Mouse (Mus musculus): Measurements from ENCODE around the gene Trio.

Gene Trio

DNA sequence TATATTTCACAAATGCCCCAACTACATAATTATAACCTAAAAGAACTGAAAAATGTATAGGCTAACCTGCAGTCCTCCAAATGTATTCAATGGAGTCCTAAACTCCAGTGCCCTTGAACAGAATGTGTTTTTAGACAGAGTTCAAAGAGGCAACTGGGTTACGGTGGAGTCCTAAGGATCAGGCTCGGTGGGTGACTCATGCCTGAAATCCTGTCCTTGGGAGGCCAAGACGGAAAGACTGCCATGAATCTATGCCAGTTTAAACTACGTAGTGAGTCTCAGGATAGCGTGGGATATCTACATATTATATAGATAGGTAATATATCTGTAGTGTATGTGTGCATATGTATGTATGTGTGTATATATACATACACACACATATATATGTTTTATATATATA lies 234.5 kb downstream of the Trio start:
- DNase-seq = no peak

DNA sequence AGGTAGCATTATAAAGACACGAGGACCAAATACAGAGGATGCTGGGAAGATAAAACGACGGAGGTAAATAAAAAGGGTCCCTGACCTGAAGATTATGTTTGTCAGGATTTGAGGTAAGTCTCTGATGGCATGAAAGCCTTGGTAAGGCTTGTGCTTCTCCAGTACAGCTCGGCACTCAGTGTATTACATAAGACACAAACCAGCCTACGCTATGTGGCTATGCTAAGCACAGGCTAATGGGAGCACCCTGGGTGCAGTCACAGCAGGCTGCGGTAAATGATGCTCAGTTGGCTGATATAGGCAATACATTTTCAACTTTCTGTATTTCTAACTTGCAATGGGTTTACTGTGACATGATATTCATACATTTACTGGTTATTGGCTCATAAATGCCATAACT lies 234.9 kb downstream of the Trio start:
- no peak for DNase-seq

DNA sequence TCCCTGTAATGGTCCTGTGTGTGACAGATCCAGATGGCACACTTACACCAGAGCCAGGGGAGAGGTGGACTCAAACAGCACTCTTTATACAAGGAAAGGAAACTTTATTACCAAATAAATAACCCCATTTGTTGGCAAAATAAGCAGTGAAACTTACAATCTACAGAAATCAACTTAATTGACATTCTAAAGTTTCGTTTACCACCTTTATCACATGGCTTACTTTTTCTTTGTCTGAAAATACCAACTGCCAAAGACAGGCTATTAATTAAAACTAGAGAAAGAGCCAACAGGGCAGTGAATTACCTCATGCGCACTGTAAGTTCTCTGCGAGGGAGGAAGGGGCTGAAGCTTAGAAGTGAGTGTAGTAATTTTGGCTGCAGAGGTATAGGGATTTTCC lies 236.3 kb downstream of the Trio start:
- no peak for DNase-seq

DNA sequence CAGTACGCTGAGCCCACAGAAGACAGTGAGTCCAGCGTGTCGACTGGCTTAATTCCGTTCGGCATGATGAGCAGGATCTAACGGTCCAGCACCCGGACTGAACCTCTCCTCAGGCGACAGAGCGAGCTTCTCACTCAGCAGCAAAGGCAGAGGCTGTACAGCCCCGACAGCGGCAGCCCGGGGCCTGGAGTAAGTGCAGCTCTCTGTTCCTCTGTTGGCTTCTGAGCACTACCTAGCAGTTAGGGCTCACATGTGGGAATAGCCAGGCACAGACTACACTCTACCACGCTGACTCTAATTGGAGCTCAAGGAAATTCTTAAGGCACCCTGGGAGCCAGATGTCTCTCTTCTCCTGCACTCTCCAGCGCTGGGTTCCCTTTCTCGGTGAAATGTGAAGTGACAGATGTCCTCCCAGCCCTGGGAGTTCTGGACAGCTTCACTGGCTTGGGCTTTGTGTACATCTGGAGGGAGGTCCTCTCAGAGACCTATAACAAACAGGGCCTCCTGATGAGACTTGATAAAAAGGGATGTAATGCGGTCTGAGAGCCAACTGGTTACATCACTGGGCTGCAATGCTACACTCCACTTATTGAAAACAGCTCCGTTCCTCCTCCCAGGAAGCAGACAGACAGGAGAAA lies 237.4 kb downstream of the Trio start:
- no peak for DNase-seq

DNA sequence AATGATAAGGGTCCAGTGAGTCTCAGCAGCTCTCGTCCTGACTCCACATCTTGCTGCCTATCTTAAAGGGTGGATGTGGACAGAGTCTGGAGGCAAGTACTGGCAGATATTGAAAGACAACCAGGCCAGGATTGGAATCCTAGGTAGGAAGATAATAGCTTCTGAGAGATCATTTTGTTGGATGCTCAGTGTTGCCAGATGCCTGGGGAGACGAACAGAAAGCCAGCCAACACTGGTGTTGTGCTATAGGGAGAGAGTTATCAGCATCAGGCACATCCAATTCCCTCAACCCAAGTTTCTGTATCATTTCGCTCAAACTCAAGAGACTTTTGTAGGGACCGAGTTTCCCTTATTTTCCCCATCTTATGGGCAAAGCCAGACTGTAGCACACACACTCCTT lies 238.5 kb downstream of the Trio start:
- DNase-seq = no peak

DNA sequence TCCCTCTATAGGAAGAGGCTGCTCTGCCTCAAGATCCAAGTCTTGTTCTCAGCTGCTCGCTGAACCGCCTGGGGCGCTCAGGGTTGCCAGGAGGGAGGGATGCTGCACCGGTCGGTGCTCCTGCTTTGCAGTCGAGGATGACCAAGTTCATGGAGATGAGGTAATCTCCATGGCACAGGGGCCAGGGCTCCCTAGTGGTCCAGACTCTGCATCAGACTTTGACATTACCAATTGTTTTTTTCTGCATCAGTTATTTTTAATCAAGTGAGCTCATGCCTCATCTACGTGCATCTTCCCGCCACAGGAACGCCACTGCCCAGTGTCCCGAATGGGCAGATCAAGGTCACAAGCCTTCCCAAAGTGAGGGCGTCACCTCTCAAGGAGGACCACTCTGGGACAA lies 239.2 kb downstream of the Trio start:
- no peak for DNase-seq

DNA sequence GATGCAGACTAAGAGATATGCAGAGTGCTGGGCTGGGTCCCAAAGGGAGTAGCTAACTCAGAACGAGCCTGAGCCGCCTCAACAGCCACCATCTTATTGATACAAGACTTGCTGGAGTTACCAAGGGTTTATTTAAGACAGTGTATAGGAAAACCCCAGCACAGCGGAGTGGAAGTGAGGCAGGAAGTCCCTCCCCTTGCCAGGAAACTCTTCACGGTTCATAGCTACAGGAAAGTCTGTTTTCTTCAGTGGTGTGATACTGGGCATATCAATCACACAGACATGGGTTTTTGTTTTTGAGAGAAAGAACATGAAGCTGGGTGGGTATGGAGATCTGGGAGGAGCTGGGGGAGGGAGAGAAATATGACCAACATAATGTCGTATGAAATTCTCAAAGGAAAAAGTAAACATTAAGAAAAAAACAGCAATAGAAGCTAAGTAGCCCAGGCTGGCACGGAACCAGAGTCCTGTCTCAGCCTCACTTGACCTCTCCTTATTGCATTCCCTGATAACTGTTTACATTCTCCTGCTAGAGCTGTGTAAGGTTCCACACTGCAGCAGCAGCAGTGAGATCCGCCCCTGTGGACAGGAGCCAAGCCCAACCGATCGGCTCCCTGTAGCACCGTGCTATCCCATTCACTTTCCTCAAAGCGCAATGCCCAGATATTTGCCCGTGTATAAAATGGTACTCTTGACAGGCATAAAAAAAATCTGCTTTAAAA lies 240.2 kb downstream of the Trio start:
- peak; percentile 38 for DNase-seq

DNA sequence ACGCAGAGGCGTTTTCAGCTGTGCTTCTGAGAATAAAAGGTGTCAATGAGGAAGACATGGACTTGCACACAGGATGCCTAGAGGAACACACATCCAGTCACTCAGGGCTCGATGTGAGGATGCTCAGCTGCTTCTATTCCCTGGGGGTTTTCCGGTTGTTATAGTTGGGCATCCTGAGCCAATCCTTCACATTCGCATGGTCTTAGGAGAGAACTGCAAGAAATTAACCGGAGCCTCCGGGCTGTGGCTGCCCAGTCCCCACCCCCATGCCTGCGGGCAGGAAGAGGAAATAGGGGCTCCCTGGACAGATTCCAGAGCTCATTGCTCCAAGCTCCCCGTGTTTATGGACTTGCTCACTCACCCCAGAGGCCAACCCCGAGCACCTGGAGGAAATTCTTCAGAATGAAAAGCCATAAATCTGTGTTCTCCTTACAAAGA lies 241.5 kb downstream of the Trio start:
- peak; percentile 70 to 73 for DNase-seq

DNA sequence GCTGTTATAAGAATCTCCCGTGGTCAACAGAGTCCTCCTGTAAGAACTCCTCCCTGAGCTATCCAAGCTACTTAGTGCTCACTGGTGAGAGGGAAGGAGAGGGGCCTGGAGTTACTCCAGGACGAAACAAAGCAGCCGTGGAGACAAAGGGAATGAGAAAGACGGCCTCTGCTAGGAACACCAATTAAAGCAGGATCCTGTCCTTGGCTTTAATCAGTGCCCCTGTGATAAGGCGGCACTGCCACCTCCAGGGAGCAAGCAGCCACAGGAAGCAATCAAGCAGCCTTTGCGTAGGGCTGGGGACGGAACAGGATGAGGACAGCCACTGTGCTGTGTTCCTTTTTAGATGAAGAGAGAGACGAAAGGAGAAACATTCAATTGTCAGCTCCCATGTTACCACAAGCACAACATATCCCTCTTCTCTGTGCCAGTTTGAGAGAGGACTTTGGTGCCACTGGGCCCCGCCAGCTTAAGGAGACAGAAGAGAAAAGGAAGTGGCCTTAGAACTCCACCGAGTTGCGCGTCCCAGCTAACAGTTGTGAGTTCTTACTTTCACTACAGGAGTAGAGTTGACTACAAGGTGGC lies 242.0 kb downstream of the Trio start:
- DNase-seq = peak in 1 of 2 experiments; percentile 39

DNA sequence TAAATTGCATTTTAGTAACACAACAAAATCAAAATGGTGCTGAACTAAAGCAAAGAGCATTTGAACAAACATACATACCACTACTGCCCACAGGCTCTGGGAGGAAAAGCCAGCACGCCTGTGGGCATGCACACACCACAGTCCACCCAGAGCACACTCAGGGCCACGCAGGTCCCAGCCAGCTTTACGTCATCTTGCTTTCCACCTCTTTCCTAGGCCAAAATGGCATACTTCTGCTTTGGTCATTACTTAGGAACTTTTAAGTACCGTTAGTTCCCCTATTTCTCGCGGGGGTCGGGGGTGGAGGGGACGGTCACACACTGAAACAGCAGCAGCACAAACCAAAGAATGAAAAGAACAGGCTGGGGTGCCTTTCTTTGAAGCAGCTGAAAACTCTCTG lies 242.6 kb downstream of the Trio start:
- DNase-seq = no peak

DNA sequence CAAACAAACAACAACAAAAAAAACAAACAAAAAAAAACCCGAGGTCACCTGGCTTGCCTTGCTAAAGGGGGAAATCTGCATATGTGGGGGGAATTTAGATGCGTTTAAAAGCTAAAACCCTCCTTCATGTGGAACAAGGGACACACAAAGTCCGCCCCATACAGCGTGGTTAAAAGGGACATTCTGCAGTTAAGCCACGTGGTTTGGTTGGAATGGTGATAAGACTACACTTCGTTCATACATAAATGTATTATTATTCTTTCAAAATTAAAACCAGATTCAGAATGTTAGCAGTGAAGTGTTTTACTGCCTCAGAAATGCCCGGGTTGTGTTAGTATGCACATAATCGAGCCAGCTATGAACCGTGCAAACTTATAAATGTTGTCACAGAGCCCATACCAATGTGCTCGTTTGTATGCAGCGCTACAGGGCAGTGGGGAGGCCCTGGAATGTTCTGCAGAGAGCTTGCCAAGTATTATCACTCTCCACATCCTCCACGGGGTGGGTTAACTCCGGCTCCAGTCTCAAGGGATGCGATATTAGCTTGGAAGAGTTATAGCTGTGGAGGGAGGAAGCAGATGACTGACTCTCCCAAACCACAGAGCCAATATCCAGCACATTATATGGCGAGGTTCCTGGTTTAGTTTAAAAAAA lies 243.1 kb downstream of the Trio start:
- peak; percentile 67 to 76 for DNase-seq

DNA sequence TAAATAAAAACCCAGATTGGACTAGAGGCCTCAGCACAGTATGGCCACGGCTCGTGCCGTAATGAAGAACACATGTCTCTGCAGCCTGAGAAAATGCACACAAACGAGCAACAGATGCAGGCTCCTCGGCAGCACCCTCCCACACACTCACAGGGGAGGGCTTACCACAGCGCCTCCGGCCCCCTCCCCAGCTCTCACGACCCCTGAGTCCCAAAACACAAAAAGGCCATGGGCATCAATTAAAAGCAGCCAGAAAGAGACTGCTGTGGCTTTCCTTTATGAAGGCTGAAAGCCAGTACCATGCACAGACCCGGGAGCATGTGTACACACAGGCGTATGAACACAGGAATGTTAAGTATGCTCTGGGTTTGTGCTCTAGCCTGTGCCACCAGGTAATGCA lies 245.8 kb downstream of the Trio start:
- no peak for DNase-seq

DNA sequence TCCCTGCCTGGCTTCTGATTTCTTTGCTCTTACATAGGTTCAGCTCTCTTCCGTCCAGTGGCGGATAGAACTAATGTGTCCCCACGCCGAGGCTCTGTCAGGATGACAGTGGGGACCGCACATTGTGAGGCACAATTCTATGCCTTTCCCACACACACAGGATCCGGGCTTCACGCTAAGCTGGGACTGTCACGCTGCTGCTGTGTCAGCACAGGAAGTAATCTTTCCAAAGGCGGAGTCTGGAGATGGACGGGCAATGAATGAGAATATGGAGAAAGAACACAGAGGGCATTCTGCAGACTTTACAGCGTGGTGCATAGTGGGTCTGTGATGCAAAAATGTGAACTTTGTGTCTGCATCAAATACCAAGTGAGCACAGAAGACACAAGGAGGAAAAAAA lies 246.2 kb downstream of the Trio start:
- no peak for DNase-seq

DNA sequence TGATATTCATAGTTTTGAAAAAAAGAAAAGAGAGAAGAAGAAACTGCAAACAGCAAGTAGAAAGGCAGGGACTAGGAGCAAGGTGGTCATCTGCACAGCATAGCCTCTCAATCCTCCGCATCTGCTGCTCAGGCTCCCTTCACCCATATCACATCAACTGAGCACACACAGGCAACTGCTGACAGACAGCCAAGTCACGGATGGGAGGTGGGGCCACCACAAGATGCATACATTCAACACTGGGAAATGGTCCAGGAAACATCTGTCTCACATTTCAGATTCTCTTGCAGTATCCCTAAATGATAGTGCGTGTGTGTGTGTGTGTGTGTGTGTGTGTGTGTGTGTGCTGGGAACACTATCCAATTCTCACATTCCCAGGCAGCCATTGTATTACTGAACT lies 247.4 kb downstream of the Trio start:
- DNase-seq = no peak

DNA sequence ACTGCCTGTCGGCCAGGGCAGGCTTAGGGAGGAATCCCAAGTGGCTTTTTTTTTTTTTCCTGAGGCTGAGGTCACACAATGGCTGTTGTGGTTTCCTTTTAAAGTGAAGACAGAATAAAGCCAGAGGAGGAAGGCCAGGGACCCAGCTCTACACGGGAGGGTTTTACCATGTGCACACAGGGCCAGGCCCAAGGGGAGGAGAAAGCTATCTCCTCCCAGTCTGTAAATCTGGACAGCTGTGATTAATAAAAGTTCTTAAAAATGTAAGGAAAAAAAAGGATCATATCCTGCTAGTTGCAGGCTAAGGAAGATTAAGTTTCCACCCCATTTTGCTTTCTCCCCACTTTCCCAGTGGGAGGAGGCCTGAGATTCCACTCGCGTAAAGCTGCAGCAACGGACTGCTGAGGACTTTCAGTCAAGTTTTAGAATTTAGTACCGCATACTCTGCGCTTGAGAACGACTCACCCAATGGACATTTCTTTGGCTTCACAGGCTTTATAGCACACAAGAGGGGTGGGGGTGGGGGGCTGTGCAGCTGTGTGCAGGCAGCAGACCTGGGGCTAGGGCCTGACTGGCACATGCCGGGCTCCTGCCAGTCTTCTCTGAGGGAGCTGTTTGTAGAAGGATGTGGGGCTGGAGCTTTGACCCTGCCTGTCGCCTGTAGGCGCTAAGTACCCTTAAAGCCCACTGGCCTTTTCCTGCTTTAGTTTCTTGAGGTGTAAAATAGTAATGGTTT lies 248.0 kb downstream of the Trio start:
- DNase-seq = no peak

DNA sequence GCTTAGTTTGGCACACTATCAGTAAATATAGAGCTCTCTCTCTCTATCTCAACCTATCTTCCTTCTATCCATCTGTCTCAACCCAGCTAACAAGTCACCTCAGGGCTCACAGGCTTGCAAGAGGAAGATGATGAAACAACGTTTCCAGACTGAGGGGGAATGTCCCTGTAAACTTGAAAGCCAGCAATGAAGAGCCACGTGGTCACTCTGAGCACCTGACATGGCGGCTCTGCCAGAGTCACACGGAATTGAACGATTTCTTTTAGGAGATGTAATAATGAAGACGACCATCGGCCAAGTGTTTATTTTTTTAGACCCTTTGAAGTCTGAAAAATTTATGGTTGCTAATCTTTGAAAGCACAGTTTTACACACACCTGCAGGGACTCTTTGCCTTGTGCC lies 251.2 kb downstream of the Trio start:
- DNase-seq = no peak

DNA sequence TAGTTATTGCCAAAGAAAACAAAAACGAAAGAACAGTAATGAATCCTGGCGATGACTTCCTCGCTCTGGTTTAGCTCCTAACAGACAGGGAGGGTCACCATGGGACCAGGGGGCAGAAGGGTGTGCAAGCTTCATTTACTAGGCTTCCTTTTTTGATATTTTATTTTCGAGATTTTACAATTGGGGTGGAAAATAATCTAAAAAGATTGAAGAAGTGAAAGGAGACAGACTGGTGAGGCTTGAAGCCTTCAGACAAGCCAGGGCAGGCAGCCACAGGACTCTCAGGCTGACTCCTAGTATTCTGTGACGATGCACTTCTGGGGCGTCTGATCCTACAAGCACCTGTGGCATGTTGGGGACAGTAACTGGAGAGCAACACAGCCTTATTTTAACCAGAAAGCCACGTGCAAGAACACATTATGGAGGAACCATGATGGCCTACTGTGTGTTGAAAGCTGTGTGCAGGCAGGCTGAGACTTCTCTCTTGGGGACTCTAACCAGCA lies 253.5 kb downstream of the Trio start:
- no peak for DNase-seq

DNA sequence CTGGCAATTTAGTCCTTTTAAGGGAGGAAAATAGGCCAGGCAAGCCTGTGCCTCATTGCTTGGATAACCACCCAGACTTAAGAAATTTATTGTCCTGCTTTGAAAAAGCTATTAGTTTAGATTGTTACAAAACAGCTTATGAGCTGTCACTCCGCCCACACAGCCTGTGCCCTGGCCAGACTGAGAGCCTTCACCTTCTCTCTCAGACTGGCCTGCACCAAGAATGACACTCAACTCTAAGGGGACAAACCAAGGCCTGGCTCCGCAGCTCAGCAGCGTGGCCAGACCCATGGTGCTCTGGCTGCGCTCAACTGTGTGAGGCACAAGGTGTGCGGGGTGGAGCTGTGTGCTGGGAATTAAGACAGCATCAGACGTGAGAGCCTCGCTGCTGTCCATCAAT lies 254.1 kb downstream of the Trio start:
- DNase-seq = no peak

DNA sequence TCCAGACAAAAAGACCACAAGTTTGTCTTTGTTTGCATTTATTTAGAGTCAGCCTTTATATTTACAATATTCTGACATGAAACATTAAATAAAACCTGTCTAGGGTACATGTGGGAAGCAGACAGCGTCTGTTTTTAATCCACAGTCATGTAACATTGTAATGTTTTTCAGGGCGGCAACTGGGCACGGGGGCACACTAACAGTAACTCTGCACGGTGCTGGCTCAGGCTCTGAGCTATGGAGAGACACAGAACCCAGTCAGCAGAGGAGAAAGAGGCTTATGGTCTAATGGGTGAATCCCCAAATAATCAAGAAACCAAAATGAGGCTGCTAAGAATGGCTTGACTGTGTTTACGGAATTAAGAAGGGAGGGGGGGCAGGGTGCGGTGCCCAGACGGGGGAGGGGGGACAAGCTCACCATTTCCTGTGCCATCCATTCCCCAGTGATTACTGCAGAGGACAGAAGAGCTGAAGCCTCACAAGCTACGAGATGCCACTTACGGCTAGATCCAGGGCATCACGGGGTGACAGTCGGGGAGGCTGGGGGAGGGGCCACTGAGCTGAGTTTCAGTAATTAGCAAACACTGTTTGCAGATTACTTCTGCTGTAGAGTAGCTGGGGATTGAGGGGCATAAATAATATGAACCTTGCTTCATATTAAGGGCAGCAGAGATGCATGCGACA lies 255.0 kb downstream of the Trio start:
- DNase-seq = no peak

DNA sequence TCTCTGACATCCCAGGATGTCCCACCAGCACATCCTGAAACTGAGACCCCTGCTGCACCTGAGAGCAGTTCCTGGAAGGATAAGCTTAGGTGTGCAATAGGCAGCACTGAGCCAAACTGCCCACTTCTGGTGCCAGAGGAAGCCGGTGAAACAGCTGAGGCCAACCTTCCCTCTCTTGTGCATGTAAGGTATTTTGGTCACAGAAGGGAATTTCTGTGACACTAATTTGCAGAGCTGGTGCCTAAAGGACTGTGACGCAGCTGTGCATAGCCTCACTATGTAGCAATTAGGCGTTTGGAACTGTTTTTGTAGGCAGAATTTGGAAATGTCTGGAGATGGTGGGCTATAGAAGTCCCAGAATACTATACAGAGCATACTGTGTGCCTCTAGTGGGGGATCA lies 264.2 kb downstream of the Trio start:
- DNase-seq = no peak

DNA sequence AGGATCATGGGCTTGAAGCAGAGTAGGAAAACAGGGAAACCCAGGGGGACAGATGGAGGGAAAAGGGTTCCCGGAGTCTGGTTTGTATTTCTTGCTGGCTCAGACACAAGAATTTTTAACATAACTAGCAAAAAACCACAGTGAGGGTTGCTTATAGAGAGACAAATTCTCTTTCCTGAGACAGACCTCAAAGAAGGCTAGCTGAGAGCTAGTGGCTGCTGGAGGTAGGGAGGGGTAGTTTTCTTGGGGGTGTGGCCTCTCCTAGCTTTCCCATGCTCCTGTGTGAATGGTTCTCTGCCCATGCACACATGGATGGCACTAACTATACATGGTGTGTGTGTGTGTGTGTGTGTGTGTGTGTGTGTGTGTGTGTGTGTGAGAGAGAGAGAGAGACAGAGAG lies 265.0 kb downstream of the Trio start:
- DNase-seq = no peak

DNA sequence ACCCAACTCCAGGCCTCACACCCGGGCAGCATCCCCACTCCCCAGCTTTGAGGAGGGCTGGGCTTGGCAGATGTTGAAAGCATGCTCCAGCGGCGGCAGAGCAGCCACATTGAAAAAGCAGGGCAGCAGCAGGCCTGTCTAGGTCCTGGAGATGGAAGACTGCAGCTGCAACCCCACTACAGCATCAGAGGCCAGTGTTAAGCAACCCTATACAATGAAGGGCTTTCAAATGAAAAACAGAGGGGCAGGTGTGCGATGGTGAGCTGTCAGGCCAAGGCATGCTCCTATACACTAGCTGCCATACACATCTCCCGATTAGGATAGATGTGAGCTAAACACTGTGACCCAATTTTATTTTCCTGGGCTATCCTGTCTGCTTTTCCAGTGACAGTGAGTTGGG lies 265.8 kb downstream of the Trio start:
- DNase-seq = no peak

DNA sequence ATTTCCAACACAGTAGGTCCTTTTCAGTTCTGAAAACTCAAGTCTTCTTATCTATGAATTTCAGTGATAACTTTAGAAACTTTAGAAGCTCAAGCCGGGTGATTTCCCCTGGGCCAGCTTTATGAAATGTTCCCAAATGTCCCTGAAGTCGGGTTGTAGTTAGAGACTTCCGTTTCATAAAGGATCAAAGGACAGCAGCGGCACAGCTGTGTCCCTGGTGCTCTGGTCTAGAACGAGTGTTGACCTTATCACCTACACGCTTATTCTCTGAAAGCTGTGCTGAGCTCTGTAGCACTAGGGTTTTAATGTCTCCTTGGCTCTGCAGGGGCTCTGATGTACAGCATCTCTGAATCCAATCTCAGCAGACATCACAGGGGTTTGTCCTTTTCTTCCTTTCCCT lies 267.0 kb downstream of the Trio start:
- DNase-seq = no peak
